Mouse (Mus musculus): ENCODE results near the gene Inpp5a.

Gene Inpp5a

GRCm38 (mm10) chr7:139584221-139585175, 195.6 kb downstream of the Inpp5a start:
- peak in 1 of 2 experiments; percentile 7 for DNase-seq

GRCm38 (mm10) chr7:139585183-139585821, 196.4 kb downstream of the Inpp5a start:
- DNase-seq, result no peak

GRCm38 (mm10) chr7:139587919-139588318, 199.0 kb downstream of the Inpp5a start:
- DNase-seq, result no peak

- peak; percentile 23 for DNase-seq
Observed at GRCm38 (mm10) chr7:139590302-139590701, 201.4 kb downstream of the Inpp5a start.

GRCm38 (mm10) chr7:139591311-139591710, 202.4 kb downstream of the Inpp5a start:
- DNase-seq, result no peak

GRCm38 (mm10) chr7:139595311-139595710, 206.4 kb downstream of the Inpp5a start:
- DNase-seq, result no peak

GRCm38 (mm10) chr7:139595862-139596261, 207.0 kb downstream of the Inpp5a start:
- no peak for DNase-seq

GRCm38 (mm10) chr7:139610328-139610727, 221.4 kb downstream of the Inpp5a start:
- no peak for DNase-seq

GRCm38 (mm10) chr7:139615767-139616766, 227.2 kb downstream of the Inpp5a start:
- DNase-seq, result peak; percentile 39 to 49

GRCm38 (mm10) chr7:139622568-139622967, 233.7 kb downstream of the Inpp5a start:
- no peak for DNase-seq

GRCm38 (mm10) chr7:139625156-139625555, 236.2 kb downstream of the Inpp5a start:
- DNase-seq, result no peak

Data from B cell, adult 2 months (primary cell).